ENCODE assay signal across 10 mouse cellular contexts in the genomic region with DNA sequence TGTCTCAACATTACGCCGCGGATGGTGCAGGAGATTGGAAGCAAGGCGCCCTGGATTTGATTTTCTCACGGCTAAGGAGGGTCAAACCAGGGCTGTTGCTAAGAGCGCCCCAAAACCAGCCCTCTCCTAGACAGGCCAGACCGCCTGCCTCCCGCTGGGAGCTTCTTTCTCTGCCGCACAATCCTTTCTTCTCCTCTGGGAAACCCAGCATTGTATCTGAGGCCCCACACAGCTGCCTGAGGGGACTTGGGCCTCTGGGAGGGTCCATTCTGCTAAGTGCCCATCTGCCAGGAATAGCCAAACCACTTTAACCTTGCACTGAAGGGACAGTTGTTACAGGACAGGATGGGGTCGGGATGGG. TPM values are rescaled to one million over a fixed set of nuclear protein-coding genes. Genes with fewer than 3 reads are reported as not detected.
DNase-seq lines count a peak whose midpoint lies in the region; ATAC-seq and TF ChIP-seq lines count a peak whose summit lies in the region.
"Had no signal": no experiment of that assay in that cellular context is flagged by ENCODE, and none has a peak within 500 bp of the region (broad histone marks: within the 10 kb centered on the region; RNA-seq: fewer than 3 reads in every experiment).

No protein-coding gene starts in this region.

- peak overlapping the region; percentile 46 for H3K9ac ChIP-seq in embryonic facial prominence, embryonic 15.5 days
- peak overlapping the region; percentile 64 for H3K9ac ChIP-seq in limb, embryonic 14.5 days (ENCODE audit: low read depth, low read length, severe bottlenecking)
- peak overlapping the region; percentile 43 for H3K9ac ChIP-seq in stomach, embryonic 14.5 days (replicated peaks; ENCODE audit: low read depth, low read length)

- H3K4me3 ChIP-seq in heart, embryonic 10.5 days = peak overlapping the region; percentile 66
- H3K4me3 ChIP-seq in embryonic facial prominence, embryonic 15.5 days (replicated peaks) = peak overlapping the region; percentile 53
- peak overlapping the region; percentile 51 for H3K4me3 ChIP-seq in limb, embryonic 14.5 days (replicated peaks; ENCODE audit: low read length)
- H3K4me3 ChIP-seq in stomach, embryonic 14.5 days (ENCODE audit: low read depth, low read length) = peak overlapping the region; percentile 40

- peaks cover 13% of the 10 kb centered on the region for H3K36me3 ChIP-seq in heart, embryonic 10.5 days
- peaks cover 9% of the 10 kb centered on the region for H3K36me3 ChIP-seq in embryonic facial prominence, embryonic 15.5 days
- H3K36me3 ChIP-seq in limb, embryonic 14.5 days (ENCODE audit: control insufficient read depth, insufficient read depth, low read length) = no peaks in the 10 kb centered on the region
- H3K36me3 ChIP-seq in stomach, embryonic 14.5 days (ENCODE audit: control insufficient read depth, insufficient read depth, low read length) = peaks cover 3% of the 10 kb centered on the region; the same call in 1 of the 2 replicates

- 0 out of 2 replicates have a peak, but pooled peaks have one; percentile 36 for ATAC-seq in embryonic facial prominence, embryonic 15.5 days (ENCODE audit: insufficient number of reproducible peaks, low FRiP score, low TSS enrichment, low read depth)
- ATAC-seq in limb, embryonic 14.5 days (ENCODE audit: low FRiP score, low read depth) = peak; percentile 43; the same call in 1 of the 2 replicates
- peak; percentile 38; the same call in 1 of the 2 replicates for ATAC-seq in stomach, embryonic 14.5 days (ENCODE audit: insufficient number of reproducible peaks, insufficient read depth, low FRiP score, low read depth)

- intact Hi-C loops in heart, postnatal 36 days (cut with DNase I) = no loop called here

- H3K27me3 ChIP-seq in heart, embryonic 10.5 days (ENCODE audit: insufficient read depth, poor library complexity, severe bottlenecking) = no peaks in the 10 kb centered on the region
- no peaks in the 10 kb centered on the region for H3K27me3 ChIP-seq in embryonic facial prominence, embryonic 15.5 days
- no peaks in the 10 kb centered on the region for H3K27me3 ChIP-seq in limb, embryonic 14.5 days (ENCODE audit: control insufficient read depth, insufficient read depth, low read length)
- H3K27me3 ChIP-seq in stomach, embryonic 14.5 days (ENCODE audit: control insufficient read depth, insufficient read depth, low read length) = no peaks in the 10 kb centered on the region
- H3K27me3 ChIP-seq: CH12.LX had no signal

- no peak for TF ChIP-seq POLR2A in limb, embryonic 14.5 days (IDR thresholded peaks at IDR 0.05; ENCODE audit: borderline replicate concordance, extremely low read depth, insufficient read depth, insufficient read length)

- peak overlapping the region; percentile 84 for H3K27ac ChIP-seq in heart, embryonic 10.5 days
- H3K27ac ChIP-seq in embryonic facial prominence, embryonic 15.5 days (replicated peaks) = no peak overlapping the region
- H3K27ac ChIP-seq in limb, embryonic 14.5 days (replicated peaks; ENCODE audit: low read depth, low read length) = no peak overlapping the region
- no peak overlapping the region for H3K27ac ChIP-seq in stomach, embryonic 14.5 days (ENCODE audit: low read length)

- H3K4me2 ChIP-seq in embryonic facial prominence, embryonic 15.5 days (replicated peaks) = peak overlapping the region; percentile 88
- H3K4me2 ChIP-seq in limb, embryonic 14.5 days (replicated peaks; ENCODE audit: low read depth, low read length, severe bottlenecking) = peak overlapping the region; percentile 92
- peak overlapping the region; percentile 83 for H3K4me2 ChIP-seq in stomach, embryonic 14.5 days (replicated peaks; ENCODE audit: low read depth, low read length)

- 3% methylated on average over 10 of the region's 10 CpGs for whole genome bisulfite sequencing in heart, embryonic 10.5 days
- under 1% methylated on average over 10 of the region's 10 CpGs for WGBS in embryonic facial prominence, embryonic 15.5 days
- WGBS in limb, embryonic 14.5 days = 2% methylated on average over 10 of the region's 10 CpGs
- 2% methylated on average over 10 of the region's 10 CpGs for WGBS in stomach, embryonic 14.5 days

- no peak for DNase-seq in heart, embryonic 10.5 days (ENCODE audit: low spot score)
- no peak for DNase-seq in heart, postnatal 36 days
- DNase-seq in ES-CJ7 (ENCODE audit: low read depth, low spot score) = peak; percentile 69
- no peak for DNase-seq in limb, embryonic 14.5 days (ENCODE audit: low spot score)
- no peak for DNase-seq in right cerebral cortex, postnatal 4 days
- no peak for DNase-seq in adrenal gland, adult 2 months

- peaks cover 21% of the 10 kb centered on the region for H3K4me1 ChIP-seq in heart, embryonic 10.5 days
- peaks cover 16% of the 10 kb centered on the region for H3K4me1 ChIP-seq in embryonic facial prominence, embryonic 15.5 days
- no peaks in the 10 kb centered on the region for H3K4me1 ChIP-seq in limb, embryonic 14.5 days (ENCODE audit: control insufficient read depth, insufficient read depth, low read length)
- H3K4me1 ChIP-seq in stomach, embryonic 14.5 days (ENCODE audit: control insufficient read depth, insufficient read depth, low read length) = 0 out of 2 replicates have a peak, but pooled peaks cover 6% of the 10 kb centered on the region

- no peaks in the 10 kb centered on the region for H3K9me3 ChIP-seq in heart, embryonic 10.5 days
- no peaks in the 10 kb centered on the region for H3K9me3 ChIP-seq in embryonic facial prominence, embryonic 15.5 days (replicated peaks)
- H3K9me3 ChIP-seq in limb, embryonic 14.5 days (ENCODE audit: control insufficient read depth, low read length) = no peaks in the 10 kb centered on the region
- no peaks in the 10 kb centered on the region for H3K9me3 ChIP-seq in stomach, embryonic 14.5 days (ENCODE audit: control insufficient read depth, low read depth, low read length)

RNA-seq across cellular contexts. Expression of a gene that starts 0.3 kb away (rescaled TPM):
- 23.3 and 24.1 TPM in 2 replicates for polyA plus RNA-seq in heart, embryonic 10.5 days (2016; fragmentation: Nextera tagmentation; extraction: Ambion mirVana)
- under 1 TPM; 0.43 to 0.64 TPM for total RNA-seq in heart, postnatal 36 days (2021)
- 8.9 and 10.3 TPM in 2 replicates for polyA plus RNA-seq in embryonic facial prominence, embryonic 15.5 days (2015; fragmentation: Nextera tagmentation; extraction: Ambion mirVana)
- 12.9 and 14.6 TPM in 2 replicates for polyA plus RNA-seq in limb, embryonic 14.5 days (2012; rRNA removed)
- polyA plus RNA-seq in limb, embryonic 14.5 days (2014; fragmentation: Nextera tagmentation; extraction: Ambion mirVana) = 8.1 and 10.8 TPM in 2 replicates
- polyA plus RNA-seq in stomach, embryonic 14.5 days (2014; fragmentation: Nextera tagmentation; extraction: Ambion mirVana) = 36.7 and 37.4 TPM in 2 replicates
- total RNA-seq in adrenal gland, adult 2 months (2021) = 1 to 10 TPM; 4.3 TPM
- polyA plus RNA-seq in adrenal gland, adult 2 months (2012; rRNA removed) = 0.88 and 1.8 TPM in 2 replicates

RNA-seq across cellular contexts. Expression of a gene that starts 18.0 kb away (rescaled TPM):
- 31.4 and 34.1 TPM in 2 replicates for polyA plus RNA-seq in heart, embryonic 10.5 days (2016; fragmentation: Nextera tagmentation; extraction: Ambion mirVana)
- 10 to 100 TPM; 15.2 to 17.9 TPM for total RNA-seq in heart, postnatal 36 days (2021)
- polyA plus RNA-seq in embryonic facial prominence, embryonic 15.5 days (2015; fragmentation: Nextera tagmentation; extraction: Ambion mirVana) = 32.4 and 33.2 TPM in 2 replicates
- polyA plus RNA-seq in limb, embryonic 14.5 days (2012; rRNA removed) = 23.1 and 28.3 TPM in 2 replicates
- polyA plus RNA-seq in limb, embryonic 14.5 days (2014; fragmentation: Nextera tagmentation; extraction: Ambion mirVana) = 29.6 and 32.9 TPM in 2 replicates
- polyA plus RNA-seq in stomach, embryonic 14.5 days (2014; fragmentation: Nextera tagmentation; extraction: Ambion mirVana) = 35.6 and 35.7 TPM in 2 replicates
- total RNA-seq in adrenal gland, adult 2 months (2021) = 10 to 100 TPM; 16.0 to 26.7 TPM
- polyA plus RNA-seq in adrenal gland, adult 2 months (2012; rRNA removed) = 4.2 and 5.9 TPM in 2 replicates

RNA-seq across cellular contexts. Expression of a gene that starts 31.3 kb away (rescaled TPM):
- polyA plus RNA-seq in heart, embryonic 10.5 days (2016; fragmentation: Nextera tagmentation; extraction: Ambion mirVana) = 0.12 TPM in 1 of 2 replicates, not detected in the other
- not detected for total RNA-seq in heart, postnatal 36 days (2021)
- polyA plus RNA-seq in embryonic facial prominence, embryonic 15.5 days (2015; fragmentation: Nextera tagmentation; extraction: Ambion mirVana) = 0.20 and 0.22 TPM in 2 replicates
- polyA plus RNA-seq in limb, embryonic 14.5 days (2012; rRNA removed) = 0.35 and 0.49 TPM in 2 replicates
- 0.11 TPM in 1 of 2 replicates, not detected in the other for polyA plus RNA-seq in limb, embryonic 14.5 days (2014; fragmentation: Nextera tagmentation; extraction: Ambion mirVana)
- polyA plus RNA-seq in stomach, embryonic 14.5 days (2014; fragmentation: Nextera tagmentation; extraction: Ambion mirVana) = 0.21 TPM in 1 of 2 replicates, not detected in the other
- total RNA-seq in adrenal gland, adult 2 months (2021) = under 1 TPM; 0.10 to 0.58 TPM
- 0.15 and 0.28 TPM in 2 replicates for polyA plus RNA-seq in adrenal gland, adult 2 months (2012; rRNA removed)
- total RNA-seq: CH12.LX; gastrocnemius, postnatal 4 days had no signal
